Mouse (Mus musculus) midbrain, embryonic 13.5 days (tissue): Measurements from ENCODE around the gene Pigh. TPM values are rescaled to one million over a fixed set of nuclear protein-coding genes. Genes with fewer than 3 reads are reported as not detected.

Source experiments
- ATAC-seq: fragments of 200-750 bp; cut with Nextera tagmentation; 2 replicates; pipeline ENCODE4 v1.8.0; 2017; ENCODE audit warnings: mild to moderate bottlenecking, moderate TSS enrichment, moderate library complexity
- H3K27ac ChIP-seq: fragments of 300-500 bp; sonication (generic); 2 replicates; pipeline ENCODE4 v1.5.1; 2015; ENCODE audit warnings: inconsistent platforms, mild to moderate bottlenecking, moderate library complexity
- H3K27me3 ChIP-seq: fragments of 300-500 bp; sonication (generic); 2 replicates; pipeline ENCODE4 v1.6.1; 2015; ENCODE audit warnings: mild to moderate bottlenecking, inconsistent platforms
- H3K36me3 ChIP-seq: fragments of 300-500 bp; sonication (generic); 2 replicates; pipeline ENCODE4 v1.6.1; 2015; ENCODE audit warnings: mild to moderate bottlenecking, inconsistent platforms
- H3K4me1 ChIP-seq: fragments of 300-500 bp; sonication (generic); replicated peaks from 2 replicates; pipeline ENCODE4 v1.6.1; 2015; ENCODE audit warnings: inconsistent platforms
- H3K4me2 ChIP-seq: fragments of 300-500 bp; sonication (generic); replicated peaks from 2 replicates; pipeline ENCODE4 v1.6.1; 2015; ENCODE audit warnings: moderate library complexity, mild to moderate bottlenecking, inconsistent platforms
- H3K4me3 ChIP-seq: fragments of 300-500 bp; sonication (generic); replicated peaks from 2 replicates; pipeline ENCODE4 v1.5.1; 2015; ENCODE audit warnings: mild to moderate bottlenecking, inconsistent platforms
- H3K9ac ChIP-seq: fragments of 300-500 bp; sonication (generic); replicated peaks from 2 replicates; pipeline ENCODE4 v1.6.1; 2015; ENCODE audit warnings: mild to moderate bottlenecking, inconsistent platforms
- H3K9me3 ChIP-seq: fragments of 300-500 bp; sonication (generic); 2 replicates; pipeline ENCODE4 v1.6.1; 2016; ENCODE audit warnings: mild to moderate bottlenecking, inconsistent platforms
- WGBS: fragments of 180-500 bp; shearing (Covaris S2); methylation state at CpG from one replicate; pipeline ENCODE4 v1.1.7; 2015; 5-methylcytosine and 5-hydroxymethylcytosine counted together
- polyA plus RNA-seq: library from polyadenylated mRNA; unstranded; fragments of >200 nt; fragmentation: Nextera tagmentation; extraction: Ambion mirVana; gene quantifications from 2 replicates; pipeline ENCODE4 v1.2.1, GENCODE M21; 2015

The Pigh gene
- polyA plus RNA-seq, 1 experiment from 2014 or later, result 26.4 TPM

DNA sequence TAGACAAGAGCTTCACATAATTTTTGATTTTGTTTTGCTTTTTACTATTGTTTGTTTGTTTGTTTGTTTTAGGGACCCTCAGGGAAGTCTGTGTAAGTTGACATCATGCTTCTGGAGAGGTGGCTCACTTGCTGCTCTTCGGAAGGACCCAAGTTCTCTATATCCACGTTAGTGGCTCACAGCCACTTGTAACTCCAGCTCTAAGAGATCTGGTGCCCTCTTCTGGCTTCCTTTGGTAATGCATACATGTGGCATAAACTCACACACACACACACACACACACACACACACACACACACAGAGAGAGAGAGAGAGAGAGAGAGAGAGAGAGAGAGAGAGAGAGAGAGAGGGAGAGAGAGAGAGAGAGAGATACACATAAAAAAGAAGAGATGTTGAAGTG is 15.1 kb upstream of the Pigh start:
- Histone ChIP-seq H3K27me3 (0 out of 2 replicates have a peak, but pooled peaks cover 2% of the 10 kb centered on the region), H3K9me3 (no peaks in the 10 kb centered on the region), H3K4me2 (no peak overlapping the region), H3K27ac (no peak overlapping the region), H3K9ac (no peak overlapping the region), H3K36me3 (no peaks in the 10 kb centered on the region), H3K4me3 (no peak overlapping the region), H3K4me1 (no peaks in the 10 kb centered on the region)
- no peak for ATAC-seq
- 68% methylated on average over 2 of the region's 2 CpGs for WGBS

DNA sequence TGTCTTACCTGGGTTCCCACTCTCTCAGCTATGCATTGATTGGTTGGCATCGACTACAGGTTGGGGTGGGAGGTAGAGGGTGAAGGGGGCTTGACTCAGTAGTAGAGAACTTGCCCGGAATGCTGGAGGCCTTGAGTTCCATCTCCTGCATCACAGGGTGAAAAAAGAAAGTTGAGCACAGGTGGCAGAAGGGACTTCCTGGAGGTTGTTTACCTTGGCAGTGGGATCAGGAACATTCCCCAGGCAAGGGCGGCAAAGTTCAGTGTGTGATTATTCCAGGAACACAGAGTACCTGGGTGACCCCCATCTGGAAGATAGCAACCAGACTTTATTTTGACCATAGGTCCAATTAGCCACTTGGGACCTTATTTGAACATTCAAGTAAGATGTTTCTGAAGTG is 14.3 kb upstream of the Pigh start:
- no peak for ATAC-seq
- no peaks in the 10 kb centered on the region for H3K36me3 ChIP-seq
- WGBS, result 89% methylated on average over 3 of the region's 3 CpGs
- H3K4me3 ChIP-seq, result no peak overlapping the region
- no peak overlapping the region for H3K4me2 ChIP-seq
- H3K27me3 ChIP-seq, result 0 out of 2 replicates have a peak, but pooled peaks cover 2% of the 10 kb centered on the region
- no peaks in the 10 kb centered on the region for H3K4me1 ChIP-seq
- no peak overlapping the region for H3K9ac ChIP-seq
- no peaks in the 10 kb centered on the region for H3K9me3 ChIP-seq
- H3K27ac ChIP-seq, result no peak overlapping the region

- Histone ChIP-seq H3K27ac (no peak overlapping the region), H3K27me3 (0 out of 2 replicates have a peak, but pooled peaks cover 2% of the 10 kb centered on the region), H3K4me3 (no peak overlapping the region), H3K9ac (no peak overlapping the region), H3K9me3 (no peaks in the 10 kb centered on the region), H3K4me2 (no peak overlapping the region), H3K4me1 (no peaks in the 10 kb centered on the region), H3K36me3 (no peaks in the 10 kb centered on the region)
- WGBS, result 65% methylated on average over 3 of the region's 3 CpGs
- no peak for ATAC-seq
These were observed 7.8 kb upstream of the Pigh start for GRCm38 (mm10) chr12:79097106-79097752.

DNA sequence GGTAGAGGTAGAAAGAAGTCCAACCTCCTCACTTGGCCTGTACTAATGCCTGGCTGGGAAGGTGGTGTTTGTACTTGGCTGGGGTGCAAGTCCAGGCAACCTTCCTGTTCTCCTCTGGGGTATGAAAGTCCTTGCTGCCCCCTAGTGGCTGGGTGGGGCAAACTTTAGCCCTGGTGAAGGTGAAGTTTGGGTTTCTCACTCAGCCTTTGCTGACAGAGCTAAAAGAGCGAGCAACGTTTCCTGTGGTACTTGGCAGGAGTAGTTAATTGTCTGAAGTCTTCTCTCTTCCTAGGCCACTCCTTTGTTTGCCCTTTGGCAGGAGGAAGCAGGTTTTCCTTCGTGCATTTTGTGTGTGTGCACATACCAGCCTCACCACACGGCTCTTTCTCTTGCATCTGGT is 3.1 kb upstream of the Pigh start:
- no peak for ATAC-seq
- peaks cover 14% of the 10 kb centered on the region for H3K4me1 ChIP-seq
- 59% methylated on average over 4 of the region's 4 CpGs for WGBS

DNA sequence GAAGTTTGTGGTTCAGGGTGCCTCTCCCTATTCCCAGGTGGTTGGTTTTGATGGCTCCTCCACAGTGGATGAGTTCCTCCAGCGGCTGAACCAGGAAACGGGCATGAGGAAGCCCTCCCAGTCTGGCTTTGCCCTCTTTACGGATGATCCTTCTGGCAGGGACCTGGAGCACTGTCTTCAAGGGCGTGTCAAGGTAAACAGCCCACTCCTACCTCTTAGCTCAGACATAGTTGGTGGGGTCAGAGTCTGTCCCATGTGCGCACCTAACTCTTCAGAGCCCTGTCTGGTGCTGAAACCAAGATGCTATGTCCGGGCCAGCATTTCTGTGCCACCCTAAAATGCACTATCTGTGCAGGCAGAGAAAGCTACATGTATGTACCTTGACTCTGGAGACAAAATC is 16.1 kb downstream of the Pigh start:
- no peak overlapping the region for H3K27ac ChIP-seq
- H3K4me2 ChIP-seq, result no peak overlapping the region
- no peaks in the 10 kb centered on the region for H3K4me1 ChIP-seq
- 98% methylated on average over 6 of the region's 6 CpGs for WGBS
- no peaks in the 10 kb centered on the region for H3K27me3 ChIP-seq
- H3K4me3 ChIP-seq, result no peak overlapping the region
- no peaks in the 10 kb centered on the region for H3K9me3 ChIP-seq
- H3K36me3 ChIP-seq, result peaks cover 85% of the 10 kb centered on the region
- no peak overlapping the region for H3K9ac ChIP-seq
- ATAC-seq, result no peak

More for the DNA sequence above, 3.1 kb upstream of the Pigh start:
- Histone ChIP-seq H3K27ac (no peak overlapping the region), H3K9ac (no peak overlapping the region), H3K27me3 (no peaks in the 10 kb centered on the region), H3K4me2 (no peak overlapping the region), H3K9me3 (no peaks in the 10 kb centered on the region), H3K4me3 (no peak overlapping the region), H3K36me3 (no peaks in the 10 kb centered on the region)

DNA sequence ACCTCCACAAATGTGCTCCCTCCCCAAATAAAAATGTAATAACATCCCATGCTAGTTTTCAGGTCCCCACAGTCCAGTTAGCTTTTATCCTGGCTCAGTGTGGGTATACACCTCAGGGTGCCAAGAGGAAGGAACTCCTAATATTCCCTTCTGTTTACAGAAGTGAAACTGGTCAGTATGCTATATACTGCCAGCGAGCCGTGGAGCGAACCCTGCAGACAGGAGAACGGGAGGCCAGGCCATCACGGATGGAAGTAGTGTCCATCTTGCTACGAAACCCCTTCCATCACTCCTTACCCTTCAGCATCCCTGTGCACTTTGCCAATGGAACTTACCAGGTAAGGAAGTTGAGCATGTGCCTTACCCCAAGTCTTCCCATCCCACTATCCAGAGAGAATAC is 16.9 kb downstream of the Pigh start:
- peaks cover 85% of the 10 kb centered on the region for H3K36me3 ChIP-seq
- no peak overlapping the region for H3K27ac ChIP-seq
- H3K4me2 ChIP-seq, result no peak overlapping the region
- no peak for ATAC-seq
- H3K27me3 ChIP-seq, result no peaks in the 10 kb centered on the region
- 97% methylated on average over 6 of the region's 6 CpGs for WGBS
- H3K9ac ChIP-seq, result no peak overlapping the region
- H3K4me1 ChIP-seq, result no peaks in the 10 kb centered on the region
- no peak overlapping the region for H3K4me3 ChIP-seq
- no peaks in the 10 kb centered on the region for H3K9me3 ChIP-seq

- Histone ChIP-seq H3K9me3 (no peaks in the 10 kb centered on the region), H3K36me3 (peaks cover 82% of the 10 kb centered on the region), H3K4me1 (no peaks in the 10 kb centered on the region), H3K4me2 (no peak overlapping the region), H3K27ac (no peak overlapping the region), H3K9ac (no peak overlapping the region), H3K4me3 (no peak overlapping the region), H3K27me3 (no peaks in the 10 kb centered on the region)
- WGBS, result 95% methylated on average over 9 of the region's 9 CpGs
- ATAC-seq, result no peak
These were observed 18.6 kb downstream of the Pigh start for GRCm38 (mm10) chr12:79070736-79071333.

DNA sequence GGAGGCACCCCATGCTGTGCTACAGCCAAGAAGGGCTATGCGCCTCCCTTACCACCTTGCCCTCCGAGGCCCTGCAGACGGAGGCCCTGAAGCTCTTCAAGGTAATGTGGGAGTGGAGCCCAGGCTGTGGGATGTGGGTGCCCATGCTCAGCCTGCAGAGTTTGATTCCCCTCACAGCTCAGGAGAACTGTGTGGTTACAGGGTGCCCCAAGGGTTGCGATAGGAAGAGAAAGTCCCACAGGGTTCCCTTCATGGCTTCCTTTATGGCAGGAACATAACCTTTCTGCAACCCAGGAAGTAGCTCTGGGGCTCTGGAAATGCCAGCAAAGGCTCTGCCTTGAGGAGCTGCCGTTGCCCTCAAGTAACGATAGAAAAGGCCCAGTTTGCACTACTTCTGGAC is 19.5 kb downstream of the Pigh start:
- Histone ChIP-seq H3K4me2 (no peak overlapping the region), H3K4me3 (no peak overlapping the region)
- ATAC-seq, result no peak

DNA sequence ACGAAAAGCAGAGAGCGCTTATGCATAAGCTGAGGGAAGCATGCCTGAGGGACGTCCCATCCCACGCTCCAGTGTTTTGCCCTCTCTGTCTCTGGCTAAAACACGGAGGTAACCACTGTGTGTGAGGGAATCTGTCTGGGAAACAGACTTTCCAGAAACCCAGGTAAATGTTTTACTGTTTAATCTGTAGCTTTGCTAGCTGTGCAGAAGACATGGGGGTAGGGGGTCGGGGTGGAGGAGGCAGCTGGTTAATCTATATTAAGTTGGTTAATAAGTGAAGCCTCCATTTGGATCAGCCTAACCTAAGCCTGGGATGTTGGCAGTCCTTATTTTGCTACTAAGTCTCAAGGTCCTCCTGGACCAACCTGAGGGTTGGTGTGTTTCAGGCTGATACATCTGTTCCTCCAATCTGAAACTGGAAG is 20.3 kb downstream of the Pigh start:
- no peaks in the 10 kb centered on the region for H3K27me3 ChIP-seq
- no peak overlapping the region for H3K4me3 ChIP-seq
- no peak overlapping the region for H3K9ac ChIP-seq
- no peak overlapping the region for H3K4me2 ChIP-seq
- 90% methylated on average over 6 of the region's 6 CpGs for WGBS
- no peak overlapping the region for H3K27ac ChIP-seq
- no peaks in the 10 kb centered on the region for H3K9me3 ChIP-seq
- no peaks in the 10 kb centered on the region for H3K4me1 ChIP-seq
- peaks cover 83% of the 10 kb centered on the region for H3K36me3 ChIP-seq
- ATAC-seq, result no peak

More for the DNA sequence above, 19.5 kb downstream of the Pigh start:
- Histone ChIP-seq H3K9ac (no peak overlapping the region), H3K27ac (no peak overlapping the region), H3K36me3 (peaks cover 82% of the 10 kb centered on the region), H3K27me3 (no peaks in the 10 kb centered on the region), H3K9me3 (no peaks in the 10 kb centered on the region), H3K4me1 (no peaks in the 10 kb centered on the region)
- WGBS, result 89% methylated on average over 6 of the region's 6 CpGs

- no peak overlapping the region for H3K27ac ChIP-seq
- no peak overlapping the region for H3K9ac ChIP-seq
- no peak overlapping the region for H3K4me3 ChIP-seq
- no peak overlapping the region for H3K4me2 ChIP-seq
- ATAC-seq, result no peak
- H3K9me3 ChIP-seq, result no peaks in the 10 kb centered on the region
- 94% methylated on average over 11 of the region's 11 CpGs for WGBS
- no peaks in the 10 kb centered on the region for H3K27me3 ChIP-seq
- H3K36me3 ChIP-seq, result peaks cover 83% of the 10 kb centered on the region
- no peaks in the 10 kb centered on the region for H3K4me1 ChIP-seq
These were observed 21.1 kb downstream of the Pigh start for GRCm38 (mm10) chr12:79068306-79068705.

DNA sequence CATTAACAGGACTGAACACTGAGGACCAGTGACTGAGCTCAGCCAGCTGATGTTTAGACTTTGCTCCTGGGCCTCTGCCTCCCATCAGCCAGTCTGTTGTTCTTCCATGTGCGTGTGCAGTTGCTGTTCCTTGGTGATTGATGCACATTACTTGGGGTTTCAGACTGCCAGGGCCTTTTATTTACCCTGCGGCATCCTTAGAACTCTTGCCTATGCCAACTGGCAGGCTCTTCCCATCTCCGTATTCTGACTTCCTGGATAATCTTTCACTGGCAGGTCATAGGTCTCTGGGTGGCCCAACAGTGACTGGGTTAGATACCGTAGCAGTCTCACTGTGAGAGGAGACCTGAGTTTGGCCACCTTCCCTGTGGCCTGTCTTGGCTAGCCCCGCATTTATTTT is 21.9 kb downstream of the Pigh start:
- no peak for ATAC-seq
- 91% methylated on average over 5 of the region's 5 CpGs for WGBS
- H3K4me1 ChIP-seq, result no peaks in the 10 kb centered on the region
- no peak overlapping the region for H3K4me2 ChIP-seq
- no peak overlapping the region for H3K9ac ChIP-seq
- H3K4me3 ChIP-seq, result no peak overlapping the region
- no peak overlapping the region for H3K27ac ChIP-seq
- peaks cover 77% of the 10 kb centered on the region for H3K36me3 ChIP-seq
- H3K9me3 ChIP-seq, result no peaks in the 10 kb centered on the region
- H3K27me3 ChIP-seq, result no peaks in the 10 kb centered on the region

GRCm38 (mm10) chr12:79066431-79066830 is 23.0 kb downstream of the Pigh start:
- H3K36me3 ChIP-seq, result peaks cover 71% of the 10 kb centered on the region

DNA sequence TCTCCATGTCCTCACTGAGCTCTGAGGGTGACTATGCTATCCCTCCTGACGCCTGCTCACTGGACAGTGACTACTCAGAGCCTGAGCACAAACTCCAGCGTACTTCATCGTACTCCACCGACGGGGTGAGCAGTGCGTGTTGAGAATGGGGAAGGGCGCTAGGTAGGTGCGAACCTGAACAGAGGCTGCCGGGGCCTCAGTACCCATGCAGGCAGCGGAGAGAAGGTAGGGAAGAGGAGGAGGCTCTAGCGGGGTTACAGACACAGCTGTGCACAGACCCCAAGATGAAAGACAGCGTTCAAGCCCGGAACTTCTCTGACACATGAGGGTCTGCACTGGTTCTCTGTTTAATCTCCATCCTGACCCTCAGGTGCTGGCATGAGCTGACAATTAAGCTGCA is 25.0 kb downstream of the Pigh start:
- 93% methylated on average over 13 of the region's 13 CpGs for WGBS
- H3K4me2 ChIP-seq, result no peak overlapping the region
- ATAC-seq, result no peak
- H3K27me3 ChIP-seq, result no peaks in the 10 kb centered on the region
- H3K4me1 ChIP-seq, result no peaks in the 10 kb centered on the region
- H3K27ac ChIP-seq, result no peak overlapping the region
- no peaks in the 10 kb centered on the region for H3K9me3 ChIP-seq
- no peak overlapping the region for H3K9ac ChIP-seq
- peaks cover 64% of the 10 kb centered on the region for H3K36me3 ChIP-seq
- no peak overlapping the region for H3K4me3 ChIP-seq

More at GRCm38 (mm10) chr12:79066431-79066830, 23.0 kb downstream of the Pigh start:
- Histone ChIP-seq H3K9me3 (no peaks in the 10 kb centered on the region), H3K4me3 (no peak overlapping the region), H3K27me3 (no peaks in the 10 kb centered on the region), H3K4me1 (no peaks in the 10 kb centered on the region), H3K9ac (no peak overlapping the region), H3K27ac (no peak overlapping the region), H3K4me2 (no peak overlapping the region)
- ATAC-seq, result no peak
- 84% methylated on average over 9 of the region's 9 CpGs for WGBS
